In the genomic region with DNA sequence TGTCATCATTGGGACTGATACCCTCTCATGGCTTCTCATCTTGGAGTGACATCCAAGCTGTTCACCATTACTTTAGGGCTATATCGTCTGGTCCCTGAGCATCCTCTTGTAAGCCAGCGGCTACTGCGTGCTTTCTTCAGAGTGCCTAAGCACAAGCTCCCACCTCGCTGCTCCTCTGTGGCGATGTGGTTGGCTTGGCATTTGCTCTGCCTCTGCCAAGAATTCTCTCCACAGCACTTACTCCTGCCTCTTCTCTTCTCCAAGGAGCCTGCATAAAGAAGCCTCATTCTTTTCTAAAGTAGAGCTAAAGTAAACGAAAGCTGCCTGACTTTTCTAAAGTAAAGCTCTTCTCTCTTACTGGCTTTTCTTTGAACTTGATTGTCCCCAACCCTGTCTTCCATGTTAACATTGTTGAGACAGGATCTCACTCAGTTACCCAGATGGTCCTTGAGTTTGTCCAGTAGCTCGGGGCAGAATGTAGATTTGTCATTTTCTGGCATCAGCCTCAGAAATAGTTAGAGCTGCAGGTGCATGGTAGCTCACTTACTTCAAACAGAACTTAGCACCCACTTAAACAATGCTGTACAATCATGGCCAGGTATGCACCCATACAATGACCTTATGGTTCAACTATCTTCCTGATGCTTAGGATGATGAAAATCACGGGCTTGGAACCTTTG, we compare ENCODE assay signal across 22 mouse cellular contexts.
DNase-seq lines count a peak whose midpoint lies in the region; ATAC-seq and TF ChIP-seq lines count a peak whose summit lies in the region.
"Had no signal": no experiment of that assay in that cellular context is flagged by ENCODE, and none has a peak within 500 bp of the region (broad histone marks: within the 10 kb centered on the region; RNA-seq: fewer than 3 reads in every experiment).

No protein-coding gene starts in this region.

- H3K27me3 ChIP-seq in heart, embryonic 10.5 days (ENCODE audit: insufficient read depth, poor library complexity, severe bottlenecking), result no peaks in the 10 kb centered on the region
- H3K27me3 ChIP-seq in embryonic facial prominence, embryonic 13.5 days, result no peaks in the 10 kb centered on the region
- no peaks in the 10 kb centered on the region for H3K27me3 ChIP-seq in limb, embryonic 14.5 days (ENCODE audit: control insufficient read depth, insufficient read depth, low read length)
- no peaks in the 10 kb centered on the region for H3K27me3 ChIP-seq in cerebellum, adult 2 months (ENCODE audit: control insufficient read depth, insufficient read depth, low read length)
- H3K27me3 ChIP-seq in hindbrain, embryonic 14.5 days (ENCODE audit: control insufficient read depth, insufficient read depth, low read length), result no peaks in the 10 kb centered on the region
- H3K27me3 ChIP-seq: hindbrain, embryonic 15.5 days; midbrain, embryonic 13.5 days; Patski had no signal

- H3K4me3 ChIP-seq in heart, embryonic 10.5 days, result no peak overlapping the region
- H3K4me3 ChIP-seq in embryonic facial prominence, embryonic 13.5 days, result no peak overlapping the region
- H3K4me3 ChIP-seq in limb, embryonic 14.5 days (replicated peaks; ENCODE audit: low read length), result no peak overlapping the region
- H3K4me3 ChIP-seq in cerebellum, adult 2 months (replicated peaks; ENCODE audit: insufficient read depth, low read depth, low read length), result no peak overlapping the region
- no peak overlapping the region for H3K4me3 ChIP-seq in hindbrain, embryonic 14.5 days (replicated peaks; ENCODE audit: low read length)
- H3K4me3 ChIP-seq: hindbrain, embryonic 15.5 days; midbrain, embryonic 13.5 days had no signal

- 88% methylated on average over 8 of the region's 8 CpGs for WGBS in heart, embryonic 10.5 days
- WGBS in embryonic facial prominence, embryonic 13.5 days, result 78% methylated on average over 8 of the region's 8 CpGs
- WGBS in limb, embryonic 14.5 days, result 80% methylated on average over 8 of the region's 8 CpGs
- 85% methylated on average over 8 of the region's 8 CpGs for WGBS in cerebellum, adult 2 months
- WGBS in hindbrain, embryonic 14.5 days, result 78% methylated on average over 8 of the region's 8 CpGs

- ATAC-seq in embryonic facial prominence, embryonic 13.5 days (ENCODE audit: insufficient number of reproducible peaks, insufficient read depth, low FRiP score, low TSS enrichment, low read depth), result no peak
- no peak for ATAC-seq in limb, embryonic 14.5 days (ENCODE audit: low FRiP score, low read depth)
- no peak for ATAC-seq in granulocyte monocyte progenitor cell, adult 5-6 weeks (replicated peaks; ENCODE audit: poor library complexity, severe bottlenecking)
- no peak for ATAC-seq in hindbrain, embryonic 14.5 days (ENCODE audit: low FRiP score)
- ATAC-seq: activated CD4-positive, CD25-positive, alpha-beta regulatory T cell, adult 4 months; forebrain, postnatal 0 days; midbrain, embryonic 13.5 days; Patski had no signal

- no peak overlapping the region for H3K9ac ChIP-seq in embryonic facial prominence, embryonic 13.5 days
- H3K9ac ChIP-seq in limb, embryonic 14.5 days (ENCODE audit: low read depth, low read length, severe bottlenecking), result no peak overlapping the region
- H3K9ac ChIP-seq in hindbrain, embryonic 14.5 days, result no peak overlapping the region
- H3K9ac ChIP-seq: forebrain, postnatal 0 days; hindbrain, embryonic 15.5 days; midbrain, embryonic 13.5 days had no signal

- H3K4me2 ChIP-seq in embryonic facial prominence, embryonic 13.5 days, result no peak overlapping the region
- no peak overlapping the region for H3K4me2 ChIP-seq in limb, embryonic 14.5 days (replicated peaks; ENCODE audit: low read depth, low read length, severe bottlenecking)
- H3K4me2 ChIP-seq in hindbrain, embryonic 14.5 days (replicated peaks), result no peak overlapping the region
- H3K4me2 ChIP-seq: hindbrain, embryonic 15.5 days; liver, embryonic 11.5 days; midbrain, embryonic 13.5 days had no signal

- no peak for TF ChIP-seq CTCF in cerebellum, adult 2 months (IDR thresholded peaks at IDR 0.05; ENCODE audit: borderline replicate concordance, insufficient read depth, low read depth, low read length)

- peak overlapping the region; percentile 47; the same call in 1 of the 2 replicates for H3K27ac ChIP-seq in heart, embryonic 10.5 days
- peak overlapping the region; percentile 70 for H3K27ac ChIP-seq in embryonic facial prominence, embryonic 13.5 days
- H3K27ac ChIP-seq in limb, embryonic 14.5 days (replicated peaks; ENCODE audit: low read depth, low read length), result peak overlapping the region; percentile 68
- no peak overlapping the region for H3K27ac ChIP-seq in cerebellum, adult 2 months (ENCODE audit: insufficient read depth, low read length)
- no peak overlapping the region for H3K27ac ChIP-seq in hindbrain, embryonic 14.5 days
- H3K27ac ChIP-seq: hindbrain, embryonic 15.5 days; midbrain, embryonic 13.5 days had no signal

- no peaks in the 10 kb centered on the region for H3K36me3 ChIP-seq in heart, embryonic 10.5 days
- no peaks in the 10 kb centered on the region for H3K36me3 ChIP-seq in embryonic facial prominence, embryonic 13.5 days
- no peaks in the 10 kb centered on the region for H3K36me3 ChIP-seq in limb, embryonic 14.5 days (ENCODE audit: control insufficient read depth, insufficient read depth, low read length)
- no peaks in the 10 kb centered on the region for H3K36me3 ChIP-seq in hindbrain, embryonic 14.5 days (replicated peaks; ENCODE audit: control insufficient read depth, insufficient read depth)
- H3K36me3 ChIP-seq: hindbrain, embryonic 15.5 days; midbrain, embryonic 13.5 days had no signal

- H3K9me3 ChIP-seq in heart, embryonic 10.5 days, result no peaks in the 10 kb centered on the region
- H3K9me3 ChIP-seq in embryonic facial prominence, embryonic 13.5 days, result no peaks in the 10 kb centered on the region
- no peaks in the 10 kb centered on the region for H3K9me3 ChIP-seq in limb, embryonic 14.5 days (ENCODE audit: control insufficient read depth, low read length)
- H3K9me3 ChIP-seq in hindbrain, embryonic 14.5 days (ENCODE audit: control insufficient read depth, low read length), result no peaks in the 10 kb centered on the region
- H3K9me3 ChIP-seq: hindbrain, embryonic 15.5 days; midbrain, embryonic 13.5 days had no signal

- peaks cover 9% of the 10 kb centered on the region; the same call in 1 of the 2 replicates for H3K4me1 ChIP-seq in heart, embryonic 10.5 days
- peaks cover 47% of the 10 kb centered on the region for H3K4me1 ChIP-seq in embryonic facial prominence, embryonic 13.5 days
- peaks cover 39% of the 10 kb centered on the region for H3K4me1 ChIP-seq in limb, embryonic 14.5 days (ENCODE audit: control insufficient read depth, insufficient read depth, low read length)
- no peaks in the 10 kb centered on the region; the same call in 1 of the 2 replicates for H3K4me1 ChIP-seq in cerebellum, adult 2 months (ENCODE audit: control insufficient read depth, insufficient read depth, low read length)
- no peaks in the 10 kb centered on the region for H3K4me1 ChIP-seq in hindbrain, embryonic 14.5 days (replicated peaks; ENCODE audit: control insufficient read depth, insufficient read depth, low read length)
- H3K4me1 ChIP-seq: hindbrain, embryonic 15.5 days had no signal

- DNase-seq in heart, embryonic 10.5 days (ENCODE audit: low spot score), result no peak
- no peak for DNase-seq in heart, adult 9 months (ENCODE audit: low spot score in 2 of 2)
- no peak for DNase-seq in limb, embryonic 14.5 days (ENCODE audit: low spot score)
- peak; percentile 43 for DNase-seq in lung, postnatal 25 days (ENCODE audit: low spot score)
- DNase-seq in cerebellum, adult 2 months, result no peak
- no peak for DNase-seq in hindbrain, embryonic 14.5 days (ENCODE audit: low spot score)
- DNase-seq: adrenal gland, postnatal 36 days; B cell, adult 2 months; cerebellum, adult 8-10 months; forebrain, postnatal 0 days; heart, postnatal 10 days; kidney, adult 2 months; kidney, postnatal 25 days; layer of hippocampus, adult 9-11 months; retina, postnatal 1 day had no signal

- TF ChIP-seq POLR2A in limb, embryonic 14.5 days (IDR thresholded peaks at IDR 0.05; ENCODE audit: borderline replicate concordance, extremely low read depth, insufficient read depth, insufficient read length), result no peak
- TF ChIP-seq POLR2A in cerebellum, adult 2 months (IDR thresholded peaks at IDR 0.05; ENCODE audit: borderline replicate concordance, insufficient read depth, low read length), result no peak

Comparison
In these comparisons a context has a peak if more than half of its experiments do, and no peak if none do; other contexts are left out.
1. H3K27ac ChIP-seq: peak in heart, embryonic 10.5 days (single experiment), embryonic facial prominence, embryonic 13.5 days (single experiment) and limb, embryonic 14.5 days (single experiment); none in cerebellum, adult 2 months (single experiment) and hindbrain, embryonic 14.5 days (single experiment).